Mouse (Mus musculus) lung, adult 18-20 months (tissue): ENCODE measurements around the gene Stpg3.

Source experiments
- DNase-seq, 2 experiments: peaks; one replicate each; pipeline ENCODE4 v3.0.0; 2022; ENCODE audit warnings: mixed read lengths in 2 of 2

The Stpg3 gene

DNA sequence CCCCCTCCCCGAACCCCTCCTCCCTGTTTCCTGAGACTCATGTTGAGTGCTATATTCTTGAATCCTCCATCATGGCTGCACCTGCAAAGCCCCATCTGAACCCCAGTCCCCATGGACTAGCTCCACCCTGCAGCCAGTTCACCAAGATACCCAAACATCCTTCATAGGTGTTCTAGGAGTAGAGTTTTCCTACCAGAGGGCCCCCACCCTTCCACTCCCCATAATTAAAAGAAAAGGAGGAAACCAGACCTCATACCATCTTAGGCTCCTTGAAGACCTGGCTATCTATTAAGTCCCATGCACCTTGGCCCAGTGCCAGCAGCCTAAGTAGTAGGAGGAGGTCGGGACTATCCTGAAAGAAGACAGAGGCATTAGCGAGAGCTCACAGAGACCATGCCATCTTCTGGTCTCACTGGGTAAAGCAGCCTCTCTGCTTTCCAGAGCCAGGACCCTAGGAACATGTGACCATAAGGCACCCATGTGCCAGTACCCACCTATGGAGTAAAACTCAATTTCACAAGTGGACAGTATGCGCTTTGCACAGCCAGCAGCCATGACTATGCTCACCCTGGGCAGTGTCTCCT lies 10.7 kb downstream of the Stpg3 start:
- no peak for DNase-seq

- no peak for DNase-seq
Measured at GRCm38 (mm10) chr2:25200631-25201030, 13.8 kb downstream of the Stpg3 start.

DNA sequence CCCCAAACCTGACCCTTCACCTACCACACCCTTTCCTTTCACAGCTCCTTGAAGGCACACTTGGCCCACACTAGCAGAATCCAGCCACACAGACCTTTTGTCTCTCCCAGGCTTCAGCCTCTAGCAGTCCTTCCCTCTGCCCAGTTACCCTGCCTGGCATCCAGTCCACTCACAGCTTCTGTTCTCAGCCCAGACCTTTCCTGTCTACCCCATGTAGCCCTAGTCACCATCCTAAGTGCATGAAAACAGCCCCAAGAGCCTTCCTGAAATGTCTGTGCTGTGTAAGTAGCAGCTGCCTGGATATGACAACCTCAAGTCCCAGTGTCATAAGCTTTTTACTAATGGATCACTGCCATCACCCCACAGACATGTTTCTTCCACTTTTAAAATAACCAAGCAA lies 16.5 kb downstream of the Stpg3 start:
- DNase-seq, result peak in 1 of 2 experiments; percentile 25

- DNase-seq, result peak; percentile 64 to 71
Measured at GRCm38 (mm10) chr2:25197191-25197590, 17.2 kb downstream of the Stpg3 start.

DNA sequence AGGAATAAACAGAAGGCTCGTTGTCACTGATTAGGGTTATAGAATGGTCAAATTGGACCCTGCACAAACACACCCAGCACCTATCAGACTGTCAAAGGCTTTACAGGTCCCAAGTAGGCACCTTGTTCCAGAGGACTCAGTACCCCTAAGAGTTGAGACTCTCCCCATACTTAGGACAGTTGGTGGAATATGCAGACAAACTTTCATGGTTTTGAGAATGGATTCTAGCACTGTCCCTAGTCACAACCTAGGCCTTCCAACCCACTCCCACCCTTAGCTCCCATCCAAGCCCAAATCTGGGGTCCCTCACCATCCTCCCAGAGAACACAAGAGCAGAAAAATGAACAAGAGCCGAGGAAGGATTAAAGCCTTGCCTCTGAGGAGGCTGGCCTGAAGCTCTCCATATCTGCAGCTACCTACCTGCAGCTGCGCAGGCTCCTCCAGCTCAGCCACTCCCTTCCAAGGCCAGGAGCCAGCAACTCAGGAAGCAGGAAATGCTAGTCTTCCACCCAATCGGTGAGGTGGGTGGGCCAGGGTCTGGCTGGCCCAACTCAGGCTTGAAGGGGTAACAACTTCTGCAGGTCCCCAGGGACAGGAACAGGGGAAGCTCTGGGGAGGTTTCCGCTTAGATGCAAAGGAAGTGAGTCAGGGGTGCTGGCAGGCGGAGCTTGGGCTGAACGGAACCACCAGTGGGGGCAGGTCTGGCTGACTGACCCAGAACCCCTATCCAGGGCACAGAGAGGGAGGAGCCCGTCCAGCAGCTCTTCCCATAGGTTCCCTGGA lies 18.1 kb downstream of the Stpg3 start, which contains the start of gene Tor4a:
Tor4a (minus strand) TSS at position 715 of the 783 bp plus-strand sequence.
- DNase-seq, result peak; percentile 93 to 94

- peak; percentile 87 to 88 for DNase-seq
Measured at GRCm38 (mm10) chr2:25195211-25196156, 19.0 kb downstream of the Stpg3 start.

- peak; percentile 42 to 46 for DNase-seq
Measured at GRCm38 (mm10) chr2:25194486-25195171, 19.8 kb downstream of the Stpg3 start.

- DNase-seq, result no peak
Measured at GRCm38 (mm10) chr2:25194006-25194405, 20.4 kb downstream of the Stpg3 start.

DNA sequence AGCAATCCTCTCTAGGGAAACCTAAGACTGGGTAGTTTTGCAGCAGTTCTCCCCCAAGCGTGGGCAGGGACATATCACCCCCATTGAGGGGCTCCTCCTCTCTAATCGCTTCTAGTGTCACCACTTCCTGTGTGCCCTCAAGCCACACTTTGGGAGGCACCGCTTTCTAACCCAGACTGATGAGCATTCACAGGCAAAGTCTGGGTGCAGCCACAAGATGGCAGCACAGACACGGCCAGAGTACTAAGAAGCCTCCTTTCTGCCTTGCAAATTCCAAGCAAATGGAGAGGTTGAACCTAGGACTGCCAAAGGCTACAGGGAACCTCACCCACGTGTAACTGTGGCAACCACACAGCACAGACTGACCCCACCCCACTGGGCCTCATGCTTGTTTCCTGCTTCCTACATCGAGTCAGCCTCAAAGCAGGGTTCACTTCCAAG lies 21.1 kb downstream of the Stpg3 start:
- DNase-seq, result peak; percentile 88 to 91

- DNase-seq, result no peak
Measured at GRCm38 (mm10) chr2:25187841-25188240, 26.6 kb downstream of the Stpg3 start.

GRCm38 (mm10) chr2:25186575-25186930 lies 27.9 kb downstream of the Stpg3 start:
- no peak for DNase-seq

- DNase-seq, result peak; percentile 68 to 72
Measured at GRCm38 (mm10) chr2:25185625-25186574, 28.5 kb downstream of the Stpg3 start.

- DNase-seq, result no peak
Measured at GRCm38 (mm10) chr2:25184496-25184895, 29.9 kb downstream of the Stpg3 start.

DNA sequence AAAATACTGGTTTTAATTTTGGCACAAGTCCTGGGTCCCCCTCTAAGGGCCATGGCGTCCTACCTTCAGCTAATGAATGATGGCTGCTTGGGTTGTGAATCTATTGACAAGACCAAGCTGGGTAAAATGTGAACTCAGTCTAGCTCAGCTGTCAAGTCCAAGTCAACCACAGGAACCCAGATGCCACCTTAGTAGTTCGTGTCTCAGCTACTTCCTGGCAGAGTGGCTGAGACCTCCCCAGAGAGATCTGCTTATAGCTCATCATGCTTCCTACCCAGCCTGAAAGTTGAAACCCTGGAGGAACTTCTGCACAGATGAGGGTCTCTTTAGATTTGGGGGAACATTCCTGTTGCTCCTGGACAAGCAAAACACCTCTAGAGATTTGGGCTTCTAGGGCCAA lies 31.1 kb downstream of the Stpg3 start:
- DNase-seq, result no peak

- DNase-seq, result peak in 1 of 2 experiments; percentile 38
Measured at GRCm38 (mm10) chr2:25182664-25183063, 31.8 kb downstream of the Stpg3 start.

DNA sequence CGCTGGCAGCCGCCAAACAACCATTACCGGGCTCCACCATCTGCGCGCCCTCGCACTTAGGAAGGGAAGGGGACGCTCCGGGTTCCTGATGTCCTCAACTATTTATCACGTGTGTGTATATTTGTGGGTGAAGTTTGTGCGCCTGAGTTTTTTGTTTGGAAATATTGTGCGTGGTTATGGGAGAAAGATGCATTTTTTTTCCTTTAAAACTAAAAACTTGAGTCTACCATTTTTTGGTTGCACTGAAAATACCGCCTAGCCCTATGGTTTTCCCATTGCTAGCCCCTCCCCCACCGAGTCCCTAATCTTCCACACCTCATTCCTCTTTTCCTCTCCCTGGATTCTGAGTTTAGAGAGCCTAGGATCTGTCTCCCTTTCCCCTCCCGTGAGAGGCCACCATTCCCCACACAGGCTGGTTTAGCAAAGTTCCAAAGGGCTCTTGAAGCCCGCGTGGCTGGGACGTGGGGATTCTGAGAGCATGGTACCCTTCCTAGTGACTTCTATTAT lies 32.5 kb downstream of the Stpg3 start:
- no peak for DNase-seq

- peak; percentile 63 for DNase-seq
Measured at GRCm38 (mm10) chr2:25180973-25181890, 33.2 kb downstream of the Stpg3 start.

GRCm38 (mm10) chr2:25180478-25180903 lies 33.9 kb downstream of the Stpg3 start, which contains the start of gene Nrarp:
TSS of gene Nrarp (plus strand) at chr2:25180758.
- DNase-seq, result peak; percentile 96 to 97

DNA sequence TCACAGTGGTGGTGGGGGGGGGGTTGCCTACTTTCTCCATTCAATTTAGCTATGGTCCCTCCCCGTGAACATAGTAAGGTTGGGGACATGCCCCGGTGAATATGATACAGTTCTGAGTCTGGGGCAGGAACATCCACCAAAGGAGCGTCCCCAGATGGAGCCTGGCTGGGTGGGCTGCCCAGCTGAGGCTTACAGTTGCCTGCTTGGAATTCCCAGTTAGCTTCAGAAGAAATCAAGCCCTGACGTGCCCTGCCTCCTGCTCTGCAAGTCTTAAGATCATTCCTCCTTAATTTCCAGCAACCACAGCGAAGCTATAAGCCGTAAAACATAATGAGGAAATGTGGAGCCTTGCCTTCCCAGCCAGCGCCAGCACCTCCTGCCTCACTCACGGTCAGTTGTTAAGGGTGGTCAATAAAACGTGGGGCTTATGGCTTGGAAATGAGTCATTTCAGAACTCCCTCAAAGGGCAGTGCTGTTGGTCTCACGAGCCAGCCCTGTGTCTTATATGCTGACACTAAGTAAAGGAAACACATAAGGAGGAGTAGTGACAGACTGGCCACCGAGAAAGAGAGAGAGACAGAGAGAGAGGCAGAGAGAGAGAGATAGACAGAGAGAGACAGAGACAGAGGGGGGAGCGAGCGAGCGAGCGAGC lies 34.7 kb downstream of the Stpg3 start:
- DNase-seq, result no peak
